Comparison of ENCODE assay signal across 9 mouse cellular contexts in genomic region chr8:9771606-9772518, GRCm38 (mm10). TPM values are rescaled to one million over a fixed set of nuclear protein-coding genes. Genes with fewer than 3 reads are reported as not detected.
DNase-seq lines count a peak whose midpoint lies in the region; ATAC-seq and TF ChIP-seq lines count a peak whose summit lies in the region.
"Had no signal": no experiment of that assay in that cellular context is flagged by ENCODE, and none has a peak within 500 bp of the region (broad histone marks: within the 10 kb centered on the region; RNA-seq: fewer than 3 reads in every experiment).

No protein-coding gene starts in this region.

- H3K9ac ChIP-seq in stomach, postnatal 0 days (ENCODE audit: low read length): no peak overlapping the region

- WGBS in stomach, postnatal 0 days: under 1% methylated on average over 48 of the region's 55 CpGs

- H3K4me3 ChIP-seq in E14TG2a.4 (replicated peaks; ENCODE audit: low read length): peak overlapping the region; percentile 72
- peak overlapping the region; percentile 43 for H3K4me3 ChIP-seq in embryonic fibroblast, embryonic 13.5 days (ENCODE audit: insufficient read depth, low read length)
- peak overlapping the region; percentile 79 for H3K4me3 ChIP-seq in layer of hippocampus, adult 2 months
- H3K4me3 ChIP-seq in stomach, postnatal 0 days (ENCODE audit: low read depth, low read length): peak overlapping the region; percentile 39

- H3K9me3 ChIP-seq in E14TG2a.4 (ENCODE audit: low read length): no peaks in the 10 kb centered on the region
- no peaks in the 10 kb centered on the region for H3K9me3 ChIP-seq in stomach, postnatal 0 days (ENCODE audit: control insufficient read depth, low read length)

- no peak for TF ChIP-seq CTCF in E14TG2a.4 (conservative IDR thresholded peaks at IDR 0.05; ENCODE audit: low read length)
- TF ChIP-seq CTCF in embryonic fibroblast, embryonic 13.5 days (IDR thresholded peaks at IDR 0.05; ENCODE audit: borderline replicate concordance, insufficient read depth, low read length): no peak
- TF ChIP-seq CTCF in layer of hippocampus, adult 2 months (conservative IDR thresholded peaks at IDR 0.05): no peak
- no peak for TF ChIP-seq CTCF in stomach, postnatal 0 days (IDR thresholded peaks at IDR 0.05; ENCODE audit: low read depth)

- no peak overlapping the region for H3K27ac ChIP-seq in embryonic fibroblast, embryonic 13.5 days (ENCODE audit: insufficient read depth, low read length)
- peak overlapping the region; percentile 96 for H3K27ac ChIP-seq in layer of hippocampus, adult 2 months
- no peak overlapping the region for H3K27ac ChIP-seq in stomach, postnatal 0 days (replicated peaks)

- TF ChIP-seq POLR2A in embryonic fibroblast, embryonic 13.5 days (IDR thresholded peaks at IDR 0.05; ENCODE audit: low read depth, low read length): no peak

- TF ChIP-seq EP300 in stomach, postnatal 0 days (optimal IDR thresholded peaks at IDR 0.05): no peak

- peak; percentile 1 for DNase-seq in Muller cell, postnatal 12 days (ENCODE audit: inconsistent ontology term)
- peak; percentile 33 to 43 for DNase-seq in layer of hippocampus, adult 2 months (ENCODE audit: low spot score in 2 of 2)
- peak; percentile 23 for DNase-seq in mesoderm, embryonic 11.5 days (ENCODE audit: low read depth, low spot score)
- no peak for DNase-seq in stomach, postnatal 0 days (ENCODE audit: low spot score)
- no peak for DNase-seq in lung, adult 18-20 months
- no peak for DNase-seq in spleen, adult 18-20 months

- peak overlapping the region; percentile 68 for H3K4me2 ChIP-seq in stomach, postnatal 0 days (replicated peaks; ENCODE audit: low read depth)

- peaks cover 18% of the 10 kb centered on the region for H3K4me1 ChIP-seq in E14TG2a.4 (replicated peaks; ENCODE audit: low read depth, low read length)
- H3K4me1 ChIP-seq in embryonic fibroblast, embryonic 13.5 days (ENCODE audit: control insufficient read depth, insufficient read depth, low read length): no peaks in the 10 kb centered on the region
- H3K4me1 ChIP-seq in stomach, postnatal 0 days (replicated peaks; ENCODE audit: control insufficient read depth, insufficient read depth): no peaks in the 10 kb centered on the region

- peaks cover 59% of the 10 kb centered on the region for H3K27me3 ChIP-seq in E14TG2a.4 (ENCODE audit: insufficient read depth, low read length)
- H3K27me3 ChIP-seq in stomach, postnatal 0 days (ENCODE audit: control insufficient read depth, insufficient read depth, low read length): no peaks in the 10 kb centered on the region; the same call in 1 of the 2 replicates

- H3K36me3 ChIP-seq in E14TG2a.4 (ENCODE audit: insufficient read depth, low read length): no peaks in the 10 kb centered on the region
- H3K36me3 ChIP-seq in stomach, postnatal 0 days (ENCODE audit: control insufficient read depth, insufficient read depth, low read length): no peaks in the 10 kb centered on the region

- 0 out of 2 replicates have a peak, but pooled peaks have one; percentile 32 for ATAC-seq in stomach, postnatal 0 days (ENCODE audit: low FRiP score, low TSS enrichment)

RNA-seq across cellular contexts. Expression of gene Fam155a, which starts 0.9 kb away (rescaled TPM):
- polyA plus RNA-seq in embryonic fibroblast, embryonic 13.5 days (2011; ENCODE audit: insufficient read length, low read depth, missing spikeins): 0.19 TPM in 1 of 2 replicates, not detected in the other
- 100 to 1,000 TPM; 123 to 128 TPM for total RNA-seq in layer of hippocampus, adult 2 months (2021)
- 0.93 and 1.0 TPM in 2 replicates for polyA plus RNA-seq in stomach, postnatal 0 days (2015; fragmentation: Nextera tagmentation; extraction: Ambion mirVana)
- polyA plus RNA-seq: spleen, adult 2 months had no signal

Comparison
In these comparisons a context has a peak if more than half of its experiments do, and no peak if none do; other contexts are left out.
1. DNase-seq: peak in Muller cell, postnatal 12 days (single experiment), layer of hippocampus, adult 2 months (2 of 2) and mesoderm, embryonic 11.5 days (single experiment); none in stomach, postnatal 0 days (single experiment), lung, adult 18-20 months (0 of 2) and spleen, adult 18-20 months (0 of 2).
2. Peak in every context shown above with its lines, with median percentiles within 50 percentile points of each other: H3K4me3 ChIP-seq.